Mouse (Mus musculus) erythroblast, embryonic 14.5 days (primary cell): ENCODE data around the gene Rabep2. TPM values are rescaled to one million over a fixed set of nuclear protein-coding genes. Genes with fewer than 3 reads are reported as not detected.

ENCODE experiments used
- H3K27me3 ChIP-seq: 2 replicates; pipeline ENCODE4 v1.6.1; 2012; ENCODE audit warnings: inconsistent platforms; ENCODE audit not compliant: control insufficient read depth
- H3K36me3 ChIP-seq: 2 replicates; pipeline ENCODE4 v1.6.1; 2012; ENCODE audit warnings: mild to moderate bottlenecking, inconsistent platforms; ENCODE audit not compliant: control insufficient read depth
- H3K4me1 ChIP-seq: 2 replicates; pipeline ENCODE4 v1.6.1; 2012; ENCODE audit warnings: inconsistent platforms; ENCODE audit not compliant: control insufficient read depth
- H3K4me3 ChIP-seq: replicated peaks from 2 replicates; pipeline ENCODE3; 2012; ENCODE audit warnings: moderate library complexity, mild to moderate bottlenecking, inconsistent platforms
- H3K9me3 ChIP-seq: 2 replicates; pipeline ENCODE4 v1.6.1; 2012; ENCODE audit warnings: low read length, inconsistent platforms, mixed read lengths; ENCODE audit not compliant: control insufficient read depth
- GATA1 ChIP-seq: IDR thresholded peaks from 2 replicates; pipeline ENCODE4 v1.6.1; 2012; ENCODE audit warnings: low read length, inconsistent platforms, mixed read lengths
- TAL1 ChIP-seq: IDR thresholded peaks from 3 replicates; pipeline ENCODE4 v1.6.1; 2012; ENCODE audit warnings: low read length, inconsistent platforms, mixed read lengths
- polyA plus RNA-seq: library from polyadenylated mRNA; stranded (reverse); fragments of >175 nt; gene quantifications from 2 replicates; pipeline ENCODE4 v1.2.3, GENCODE M21; 2012

Rabep2 gene
- polyA plus RNA-seq, 1 experiment, result 0.68 TPM

- TF ChIP-seq TAL1 (no peak), GATA1 (no peak)
- Histone ChIP-seq H3K4me1 (no peaks in the 10 kb centered on the region), H3K4me3 (no peak overlapping the region), H3K27me3 (no peaks in the 10 kb centered on the region), H3K9me3 (no peaks in the 10 kb centered on the region), H3K36me3 (no peaks in the 10 kb centered on the region)
Measured at GRCm38 (mm10) chr7:126458225-126458624, 29.7 kb downstream of the Rabep2 start.

GRCm38 (mm10) chr7:126458844-126459618, 30.5 kb downstream of the Rabep2 start:
- H3K9me3 ChIP-seq, result no peaks in the 10 kb centered on the region
- no peaks in the 10 kb centered on the region for H3K36me3 ChIP-seq
- no peaks in the 10 kb centered on the region for H3K27me3 ChIP-seq
- TF ChIP-seq TAL1 (no peak), GATA1 (no peak)
- H3K4me3 ChIP-seq, result no peak overlapping the region
- H3K4me1 ChIP-seq, result peaks cover 2% of the 10 kb centered on the region; the same call in 1 of the 2 replicates

- TF ChIP-seq GATA1 (no peak), TAL1 (no peak)
- Histone ChIP-seq H3K4me1 (peaks cover 14% of the 10 kb centered on the region), H3K36me3 (no peaks in the 10 kb centered on the region), H3K27me3 (no peaks in the 10 kb centered on the region), H3K4me3 (no peak overlapping the region), H3K9me3 (no peaks in the 10 kb centered on the region)
Measured at GRCm38 (mm10) chr7:126460623-126461399, 32.3 kb downstream of the Rabep2 start.

GRCm38 (mm10) chr7:126461626-126462025, 33.1 kb downstream of the Rabep2 start:
- TF ChIP-seq TAL1 (no peak), GATA1 (no peak)
- no peaks in the 10 kb centered on the region for H3K27me3 ChIP-seq

GRCm38 (mm10) chr7:126463004-126463403, 34.4 kb downstream of the Rabep2 start, which contains the start of gene Atp2a1:
Gene Atp2a1, minus strand, starts transcription at chr7:126463108.
- Histone ChIP-seq H3K4me3 (no peak within 1 kb of the TSS), H3K27me3 (no peaks in the 10 kb centered on the region), H3K36me3 (peaks cover 15% of the 10 kb centered on the region)

More at GRCm38 (mm10) chr7:126461626-126462025, 33.1 kb downstream of the Rabep2 start:
- Histone ChIP-seq H3K4me1 (peaks cover 17% of the 10 kb centered on the region), H3K36me3 (peaks cover 3% of the 10 kb centered on the region), H3K9me3 (no peaks in the 10 kb centered on the region), H3K4me3 (no peak overlapping the region)

GRCm38 (mm10) chr7:126463547-126463946, 35.0 kb downstream of the Rabep2 start:
- peaks cover 20% of the 10 kb centered on the region for H3K36me3 ChIP-seq
- no peaks in the 10 kb centered on the region for H3K27me3 ChIP-seq
- no peak for TF ChIP-seq TAL1
- no peak for TF ChIP-seq GATA1
- H3K4me3 ChIP-seq, result no peak overlapping the region
- H3K4me1 ChIP-seq, result peaks cover 17% of the 10 kb centered on the region
- no peaks in the 10 kb centered on the region for H3K9me3 ChIP-seq

More at GRCm38 (mm10) chr7:126463004-126463403, 34.4 kb downstream of the Rabep2 start, which contains the start of gene Atp2a1:
- H3K4me1 ChIP-seq, result peaks cover 17% of the 10 kb centered on the region
- H3K9me3 ChIP-seq, result no peaks in the 10 kb centered on the region
- TF ChIP-seq TAL1 (no peak), GATA1 (no peak)

GRCm38 (mm10) chr7:126464121-126464520, 35.6 kb downstream of the Rabep2 start:
- Histone ChIP-seq H3K27me3 (no peaks in the 10 kb centered on the region), H3K4me3 (no peak overlapping the region)
- TF ChIP-seq GATA1 (no peak), TAL1 (no peak)

GRCm38 (mm10) chr7:126464836-126465235, 36.3 kb downstream of the Rabep2 start:
- Histone ChIP-seq H3K4me1 (peaks cover 17% of the 10 kb centered on the region), H3K36me3 (peaks cover 33% of the 10 kb centered on the region), H3K27me3 (no peaks in the 10 kb centered on the region), H3K9me3 (no peaks in the 10 kb centered on the region), H3K4me3 (no peak overlapping the region)
- TF ChIP-seq GATA1 (no peak), TAL1 (no peak)

More at GRCm38 (mm10) chr7:126464121-126464520, 35.6 kb downstream of the Rabep2 start:
- Histone ChIP-seq H3K4me1 (peaks cover 17% of the 10 kb centered on the region), H3K9me3 (no peaks in the 10 kb centered on the region), H3K36me3 (peaks cover 26% of the 10 kb centered on the region)

GRCm38 (mm10) chr7:126465246-126466030, 36.9 kb downstream of the Rabep2 start:
- no peaks in the 10 kb centered on the region for H3K9me3 ChIP-seq
- H3K4me1 ChIP-seq, result peaks cover 17% of the 10 kb centered on the region
- no peak for TF ChIP-seq GATA1
- no peak for TF ChIP-seq TAL1
- no peak overlapping the region for H3K4me3 ChIP-seq
- H3K27me3 ChIP-seq, result no peaks in the 10 kb centered on the region
- H3K36me3 ChIP-seq, result peaks cover 39% of the 10 kb centered on the region
